Mouse (Mus musculus) kidney, adult 2 months (tissue): ENCODE data around the gene Ppil4. TPM values are rescaled to one million over a fixed set of nuclear protein-coding genes. Genes with fewer than 3 reads are reported as not detected.

Experiments used
- DNase-seq: peaks from one replicate; pipeline ENCODE4 v3.0.0; 2021
- H3K27ac ChIP-seq: fragments of 200-500 bp; 2 replicates; pipeline ENCODE4 v1.5.1; 2012; ENCODE audit warnings: low read depth, low read length, control low read depth, inconsistent platforms; ENCODE audit not compliant: insufficient read depth
- H3K27me3 ChIP-seq: fragments of 200-500 bp; replicated peaks from 2 replicates; pipeline ENCODE4 v1.6.1; 2012; ENCODE audit warnings: mild to moderate bottlenecking, moderate library complexity, low read length, inconsistent platforms; ENCODE audit not compliant: control insufficient read depth, insufficient read depth
- H3K36me3 ChIP-seq: fragments of 200-500 bp; 2 replicates; pipeline ENCODE4 v1.6.1; 2012; ENCODE audit warnings: mild to moderate bottlenecking, moderate library complexity, low read length, inconsistent platforms; ENCODE audit not compliant: control insufficient read depth, insufficient read depth
- H3K4me1 ChIP-seq: fragments of 200-500 bp; 2 replicates; pipeline ENCODE4 v1.6.1; 2011; ENCODE audit warnings: low read length; ENCODE audit not compliant: control insufficient read depth, insufficient read depth
- H3K4me3 ChIP-seq: fragments of 200-500 bp; 2 replicates; pipeline ENCODE4 v1.5.1; 2011; ENCODE audit warnings: mild to moderate bottlenecking, low read depth, low read length, control low read depth; ENCODE audit not compliant: insufficient read depth
- CTCF ChIP-seq: fragments of 200-500 bp; conservative IDR thresholded peaks from 2 replicates; pipeline ENCODE4 v1.5.1; 2011; ENCODE audit warnings: low read depth, mild to moderate bottlenecking, control low read depth, low read length, moderate library complexity, mixed read lengths; ENCODE audit not compliant: insufficient read depth, insufficient read length
- POLR2A ChIP-seq: fragments of 200-500 bp; IDR thresholded peaks from one replicate; pipeline ENCODE4 v1.6.1; 2011; ENCODE audit warnings: low read depth, low read length, control low read depth
- WGBS: fragments of 180-500 bp; shearing (Covaris S2); methylation state at CpG from one replicate; pipeline ENCODE4 v1.1.7; 2018; 5-methylcytosine and 5-hydroxymethylcytosine counted together
- polyA plus RNA-seq: library from polyadenylated mRNA; depleted of rRNA; stranded (reverse); fragments of >200 nt; gene quantifications from 2 replicates; pipeline ENCODE4 v1.2.3, GENCODE M21; 2012

Ppil4 gene
- polyA plus RNA-seq, 1 experiment: 6.2 TPM

- no peaks in the 10 kb centered on the region for H3K4me1 ChIP-seq
Measured at GRCm38 (mm10) chr10:7824663-7825280, 32.1 kb downstream of the Ppil4 start.

GRCm38 (mm10) chr10:7825281-7825665 lies 32.6 kb downstream of the Ppil4 start:
- H3K36me3 ChIP-seq: peaks cover 2% of the 10 kb centered on the region
- H3K4me1 ChIP-seq: no peaks in the 10 kb centered on the region
- H3K27me3 ChIP-seq: no peaks in the 10 kb centered on the region
- no peak overlapping the region for H3K4me3 ChIP-seq
- 91% methylated on average over 4 of the region's 4 CpGs for WGBS
- TF ChIP-seq CTCF: no peak
- DNase-seq: no peak
- no peak overlapping the region for H3K27ac ChIP-seq

More at GRCm38 (mm10) chr10:7824663-7825280, 32.1 kb downstream of the Ppil4 start:
- Histone ChIP-seq H3K4me3 (no peak overlapping the region), H3K27ac (no peak overlapping the region), H3K36me3 (peaks cover 2% of the 10 kb centered on the region), H3K27me3 (no peaks in the 10 kb centered on the region)
- TF ChIP-seq POLR2A (no peak), CTCF (no peak)
- DNase-seq: no peak
- WGBS: 72% methylated on average over 9 of the region's 9 CpGs

GRCm38 (mm10) chr10:7826106-7826505 lies 33.4 kb downstream of the Ppil4 start:
- TF ChIP-seq CTCF: no peak
- no peak for TF ChIP-seq POLR2A
- no peaks in the 10 kb centered on the region for H3K4me1 ChIP-seq
- H3K27me3 ChIP-seq: no peaks in the 10 kb centered on the region
- H3K4me3 ChIP-seq: no peak overlapping the region
- 94% methylated on average over 9 of the region's 9 CpGs for WGBS
- no peaks in the 10 kb centered on the region; the same call in 1 of the 2 replicates for H3K36me3 ChIP-seq
- H3K27ac ChIP-seq: no peak overlapping the region
- DNase-seq: no peak

GRCm38 (mm10) chr10:7832171-7832676 lies 39.5 kb downstream of the Ppil4 start, which contains the start of gene Zc3h12d:
Gene Zc3h12d (plus strand): TSS chr10:7832470.
- peak; percentile 84 for DNase-seq

GRCm38 (mm10) chr10:7833377-7834165 lies 40.9 kb downstream of the Ppil4 start:
- H3K27ac ChIP-seq: no peak overlapping the region
- no peak for DNase-seq
- WGBS: 81% methylated on average over 9 of the region's 9 CpGs

More at GRCm38 (mm10) chr10:7832171-7832676, 39.5 kb downstream of the Ppil4 start, which contains the start of gene Zc3h12d:
- WGBS: 1% methylated on average over 15 of the region's 15 CpGs
- H3K27ac ChIP-seq: peak within 1 kb of the TSS; percentile 7; the same call in 1 of the 2 replicates
- no peaks in the 10 kb centered on the region for H3K27me3 ChIP-seq
- peak within 1 kb of the TSS; percentile 11; the same call in 1 of the 2 replicates for H3K4me3 ChIP-seq
- H3K4me1 ChIP-seq: no peaks in the 10 kb centered on the region; the same call in 1 of the 2 replicates
- no peak for TF ChIP-seq POLR2A
- no peak for TF ChIP-seq CTCF
- no peaks in the 10 kb centered on the region for H3K36me3 ChIP-seq

GRCm38 (mm10) chr10:7834671-7835225 lies 42.1 kb downstream of the Ppil4 start:
- DNase-seq: no peak
- Histone ChIP-seq H3K4me1 (no peaks in the 10 kb centered on the region; the same call in 1 of the 2 replicates), H3K27me3 (no peaks in the 10 kb centered on the region), H3K4me3 (no peak overlapping the region), H3K27ac (no peak overlapping the region), H3K36me3 (no peaks in the 10 kb centered on the region)
- 67% methylated on average over 10 of the region's 10 CpGs for WGBS
- TF ChIP-seq CTCF (no peak), POLR2A (no peak)

More at GRCm38 (mm10) chr10:7833377-7834165, 40.9 kb downstream of the Ppil4 start:
- H3K27me3 ChIP-seq: no peaks in the 10 kb centered on the region
- H3K4me3 ChIP-seq: no peak overlapping the region
- TF ChIP-seq CTCF: no peak
- no peak for TF ChIP-seq POLR2A
- H3K4me1 ChIP-seq: no peaks in the 10 kb centered on the region; the same call in 1 of the 2 replicates
- H3K36me3 ChIP-seq: no peaks in the 10 kb centered on the region

GRCm38 (mm10) chr10:7836902-7837301 lies 44.2 kb downstream of the Ppil4 start:
- H3K4me1 ChIP-seq: peaks cover 4% of the 10 kb centered on the region; the same call in 1 of the 2 replicates
- no peak for DNase-seq
- H3K36me3 ChIP-seq: no peaks in the 10 kb centered on the region
- TF ChIP-seq POLR2A (no peak), CTCF (no peak)
- WGBS: 76% methylated on average over 2 of the region's 2 CpGs
- no peaks in the 10 kb centered on the region for H3K27me3 ChIP-seq
- H3K4me3 ChIP-seq: no peak overlapping the region
- no peak overlapping the region for H3K27ac ChIP-seq
